Mouse (Mus musculus) thymus, postnatal 10 days (tissue): ENCODE results near the gene Ccdc194.
A peak's percentile ranks its signal among the peaks of the same experiment; 100 is the strongest.

ENCODE experiments used
- DNase-seq, 2 experiments: peaks; one replicate each; pipeline ENCODE4 v3.0.0; 2021; ENCODE audit warnings: low spot score in 2 of 2

Gene Ccdc194

GRCm38 (mm10) chr8:71525226-71526050 is at the start of gene Ccdc194:
Gene Ccdc194 (minus strand): TSS chr8:71525711.
- no peak for DNase-seq

GRCm38 (mm10) chr8:71575020-71575419 is 49.5 kb upstream of the Ccdc194 start:
- no peak for DNase-seq

- DNase-seq = no peak
These were observed 48.9 kb upstream of the Ccdc194 start for GRCm38 (mm10) chr8:71574426-71574825.

- no peak for DNase-seq
These were observed 47.5 kb upstream of the Ccdc194 start for GRCm38 (mm10) chr8:71572847-71573633.

- no peak for DNase-seq
These were observed 46.6 kb upstream of the Ccdc194 start for GRCm38 (mm10) chr8:71572077-71572476.

GRCm38 (mm10) chr8:71570291-71570954 is 44.9 kb upstream of the Ccdc194 start:
- DNase-seq = peak; percentile 83 to 84

- DNase-seq = peak in 1 of 2 experiments; percentile 45
These were observed 44.1 kb upstream of the Ccdc194 start for GRCm38 (mm10) chr8:71569366-71570290.

GRCm38 (mm10) chr8:71568941-71569340 is 43.4 kb upstream of the Ccdc194 start:
- DNase-seq = no peak

- DNase-seq = no peak
These were observed 43.0 kb upstream of the Ccdc194 start, which contains the start of gene Slc27a1 for GRCm38 (mm10) chr8:71568387-71568937. Gene Slc27a1 (plus strand): TSS chr8:71568882.

- no peak for DNase-seq
These were observed 42.1 kb upstream of the Ccdc194 start for GRCm38 (mm10) chr8:71567587-71567986.

- no peak for DNase-seq
These were observed 41.0 kb upstream of the Ccdc194 start, which contains the start of gene Nxnl1 for GRCm38 (mm10) chr8:71566501-71566900. Gene Nxnl1 (minus strand): TSS chr8:71566601.

- DNase-seq = no peak
These were observed 38.5 kb upstream of the Ccdc194 start for GRCm38 (mm10) chr8:71563992-71564391.

GRCm38 (mm10) chr8:71562751-71563150 is 37.2 kb upstream of the Ccdc194 start:
- peak; percentile 73 to 90 for DNase-seq

GRCm38 (mm10) chr8:71561401-71561800 is 35.9 kb upstream of the Ccdc194 start:
- DNase-seq = peak; percentile 48 to 73

- DNase-seq = no peak
These were observed 35.3 kb upstream of the Ccdc194 start for GRCm38 (mm10) chr8:71560765-71561164.

GRCm38 (mm10) chr8:71560071-71560470 is 34.6 kb upstream of the Ccdc194 start:
- DNase-seq = no peak

- peak; percentile 84 for DNase-seq
These were observed 33.6 kb upstream of the Ccdc194 start for GRCm38 (mm10) chr8:71558958-71559690.

- peak; percentile 68 to 74 for DNase-seq
These were observed 32.8 kb upstream of the Ccdc194 start, which contains the start of gene Tmem221 for GRCm38 (mm10) chr8:71558071-71558957. Gene Tmem221 (minus strand): TSS chr8:71558871.

GRCm38 (mm10) chr8:71554644-71555043 is 29.1 kb upstream of the Ccdc194 start:
- DNase-seq = no peak
